Mouse (Mus musculus): ENCODE results near the gene Actbl2. TPM values are rescaled to one million over a fixed set of nuclear protein-coding genes. Genes with fewer than 3 reads are reported as not detected.

Actbl2 gene
- not detected for total RNA-seq (2021)

DNA sequence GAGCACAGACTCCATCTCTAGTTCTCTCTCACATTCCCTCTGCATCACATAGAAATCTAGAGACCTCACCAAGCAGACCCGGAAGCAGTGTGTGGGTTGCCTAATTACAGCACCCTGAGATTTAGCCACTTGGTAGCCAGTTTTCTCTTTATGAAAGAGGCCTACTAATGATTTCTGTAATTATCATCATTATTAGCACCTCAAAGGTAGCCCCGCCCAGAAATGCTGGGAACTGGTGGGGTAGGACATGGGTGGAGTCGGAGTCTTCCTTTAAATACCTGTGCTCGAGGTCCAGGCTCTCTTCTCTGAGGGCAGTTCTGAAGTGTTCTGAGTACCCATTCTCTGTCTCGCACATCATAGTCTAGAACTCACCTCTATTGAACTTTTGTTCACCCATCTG lies at the start of gene Actbl2:
TSS of gene Actbl2 (plus strand) at position 301 of the 400 bp plus-strand sequence.
- no peak for DNase-seq (ENCODE audit: low spot score)
- intact Hi-C loops (cut with DNase I): no loop called here

GRCm38 (mm10) chr13:111210649-111211378 lies 44.0 kb upstream of the Actbl2 start:
- intact Hi-C loops (cut with DNase I): no loop called here
- DNase-seq (ENCODE audit: low spot score): no peak

DNA sequence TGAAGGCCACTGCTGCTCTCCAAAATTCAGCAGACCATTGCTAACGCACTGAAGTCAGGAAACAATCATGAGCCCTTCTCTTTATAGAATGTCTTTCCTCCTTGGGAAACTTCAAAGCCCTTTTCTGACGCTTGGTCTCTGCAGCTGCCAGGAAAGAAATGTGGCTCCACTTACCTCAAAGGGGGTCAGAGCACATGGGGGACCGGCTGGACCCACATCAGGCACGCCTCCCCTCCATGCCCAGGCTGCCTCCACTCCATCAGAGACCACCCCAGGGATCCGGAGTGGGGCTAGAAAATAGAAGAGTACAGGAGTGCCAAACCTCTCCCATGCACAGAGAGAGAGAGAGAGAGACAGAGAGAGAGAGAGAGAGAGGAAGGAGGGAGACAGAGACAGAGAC lies 26.0 kb upstream of the Actbl2 start:
- no peak for DNase-seq (ENCODE audit: low spot score)
- intact Hi-C loops (cut with DNase I): no loop called here

GRCm38 (mm10) chr13:111229541-111229940 lies 25.3 kb upstream of the Actbl2 start:
- intact Hi-C loops (cut with DNase I): no loop called here
- no peak for DNase-seq (ENCODE audit: low spot score)

DNA sequence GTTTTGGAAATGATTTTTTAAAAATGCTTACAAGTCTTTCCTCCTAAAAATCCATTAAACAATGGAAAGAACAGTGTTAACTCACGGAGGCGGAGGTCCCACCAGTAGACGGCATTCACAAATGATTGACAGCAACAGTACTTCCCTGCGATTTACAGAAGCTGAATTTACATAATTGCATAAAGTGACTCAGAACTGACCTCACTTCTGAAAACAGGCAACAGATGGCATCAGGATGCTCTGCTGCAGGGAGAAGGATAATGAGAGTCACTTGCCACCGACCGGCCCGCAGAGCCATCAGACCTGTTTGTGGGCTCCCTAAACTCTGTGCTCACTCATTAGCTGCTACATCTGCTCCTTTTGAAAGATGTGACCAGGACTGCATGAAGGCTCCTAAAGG lies 22.4 kb upstream of the Actbl2 start:
- intact Hi-C loops (cut with DNase I): loop anchor here (10.0 kb wide), 1 partner anchor 478 kb away; no protein-coding TSS in a partner anchor
- DNase-seq (ENCODE audit: low spot score): no peak

GRCm38 (mm10) chr13:111233356-111233755 lies 21.5 kb upstream of the Actbl2 start:
- intact Hi-C loops (cut with DNase I): loop anchor here (10.0 kb wide), 1 partner anchor 479 kb away; no protein-coding TSS in a partner anchor
- no peak for DNase-seq (ENCODE audit: low spot score)

DNA sequence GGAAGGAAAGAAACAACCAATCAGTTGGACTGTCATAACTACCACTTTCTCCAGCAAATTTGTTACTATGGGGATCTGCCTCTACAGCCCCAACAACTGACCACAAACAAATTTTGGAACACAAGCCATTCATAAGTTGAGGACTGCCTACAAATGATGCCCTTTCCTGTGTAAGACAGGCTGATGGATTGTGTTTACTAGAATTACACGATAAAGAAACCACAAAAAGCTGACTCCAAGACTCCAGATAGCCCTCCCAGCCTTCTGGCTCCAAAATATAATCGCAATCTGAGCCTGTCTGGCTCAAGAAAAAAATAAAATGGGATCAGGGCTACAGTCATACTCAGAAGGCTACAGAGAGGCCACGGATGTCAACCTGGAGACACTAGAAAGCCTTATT lies 20.2 kb upstream of the Actbl2 start:
- no peak for DNase-seq (ENCODE audit: low spot score)
- intact Hi-C loops (cut with DNase I): loop anchor here (10.0 kb wide), 1 partner anchor 480 kb away; no protein-coding TSS in a partner anchor

DNA sequence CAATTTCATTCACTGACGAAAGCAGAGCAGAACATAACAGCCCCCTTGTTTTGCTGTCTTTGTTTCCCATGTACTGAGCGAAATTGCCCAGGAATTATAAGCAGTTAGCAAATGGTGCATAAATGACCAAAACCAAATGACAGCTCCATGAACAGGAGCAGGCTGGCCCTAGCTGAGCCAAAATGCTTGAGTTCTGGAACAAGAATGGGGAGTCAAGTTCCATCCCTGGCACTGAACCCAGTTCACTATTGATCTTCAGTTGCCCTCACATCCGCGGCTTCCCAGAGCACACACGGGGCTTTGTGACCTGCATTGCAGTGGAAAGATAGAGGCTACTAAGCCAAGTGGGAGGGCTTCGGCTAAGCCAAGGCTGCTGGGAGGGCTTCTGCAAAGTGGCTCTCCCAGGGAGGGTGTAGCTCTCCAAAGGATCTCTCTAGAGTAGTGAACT lies 19.1 kb upstream of the Actbl2 start:
- no peak for DNase-seq (ENCODE audit: low spot score)
- intact Hi-C loops (cut with DNase I): loop anchor here (5.0 to 10.0 kb wide), 3 partner anchors 177 to 481 kb away; no protein-coding TSS in a partner anchor

DNA sequence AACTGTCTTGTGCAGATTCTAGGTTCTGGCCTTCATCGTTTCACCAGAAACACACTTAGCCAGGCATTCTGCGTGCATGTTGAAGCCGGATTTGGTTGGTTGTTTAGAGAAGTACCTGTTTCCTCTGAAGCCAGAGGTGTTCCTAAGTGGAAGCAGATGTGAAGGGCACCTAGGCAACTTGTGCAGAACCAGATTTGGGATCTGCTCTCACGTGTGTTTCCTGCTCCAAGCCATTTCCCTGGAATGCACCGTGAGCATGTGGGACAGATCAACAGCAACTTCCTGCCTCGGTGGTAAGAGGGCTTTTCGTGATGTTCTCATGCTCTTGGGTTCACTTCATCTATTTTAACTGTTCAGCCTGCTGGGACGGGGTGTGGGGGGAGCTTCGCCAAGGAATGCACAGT lies 18.4 kb upstream of the Actbl2 start:
- intact Hi-C loops (cut with DNase I): loop anchor here (5.0 to 10.0 kb wide), 3 partner anchors 176 to 482 kb away; no protein-coding TSS in a partner anchor

GRCm38 (mm10) chr13:111237296-111237695 lies 17.5 kb upstream of the Actbl2 start:
- no peak for DNase-seq (ENCODE audit: low spot score)
- intact Hi-C loops (cut with DNase I): loop anchor here (5.0 to 10.0 kb wide), 3 partner anchors 175 to 482 kb away; no protein-coding TSS in a partner anchor

More for the DNA sequence above, 18.4 kb upstream of the Actbl2 start:
- no peak for DNase-seq (ENCODE audit: low spot score)

GRCm38 (mm10) chr13:111237865-111238465 lies 16.8 kb upstream of the Actbl2 start:
- intact Hi-C loops (cut with DNase I): loop anchor here (2.0 to 10.0 kb wide), 6 partner anchors 174 to 855 kb away; no protein-coding TSS in a partner anchor
- DNase-seq (ENCODE audit: low spot score): no peak

DNA sequence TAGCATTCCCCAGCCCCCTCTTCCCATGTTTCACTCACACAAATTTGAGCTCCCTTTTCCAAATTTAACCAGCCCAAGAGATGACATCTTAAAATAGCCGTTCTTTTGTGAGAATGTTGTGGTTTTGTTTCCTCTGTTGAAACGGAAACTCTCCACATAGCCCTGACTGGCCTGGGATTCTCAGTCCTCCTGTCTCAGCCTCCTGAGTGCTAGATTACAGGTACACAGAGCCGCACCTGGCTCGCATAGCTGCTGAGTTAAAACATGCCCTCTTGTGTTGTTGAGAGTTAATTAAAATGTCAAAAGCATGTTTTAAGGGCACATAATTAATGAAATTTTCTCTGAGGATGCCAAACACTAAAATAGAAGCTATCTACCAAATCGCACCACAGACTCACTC lies 3.7 kb upstream of the Actbl2 start:
- DNase-seq (ENCODE audit: low spot score): no peak
- intact Hi-C loops (cut with DNase I): no loop called here

GRCm38 (mm10) chr13:111251795-111252194 lies 3.0 kb upstream of the Actbl2 start:
- no peak for DNase-seq (ENCODE audit: low spot score)
- intact Hi-C loops (cut with DNase I): no loop called here

DNA sequence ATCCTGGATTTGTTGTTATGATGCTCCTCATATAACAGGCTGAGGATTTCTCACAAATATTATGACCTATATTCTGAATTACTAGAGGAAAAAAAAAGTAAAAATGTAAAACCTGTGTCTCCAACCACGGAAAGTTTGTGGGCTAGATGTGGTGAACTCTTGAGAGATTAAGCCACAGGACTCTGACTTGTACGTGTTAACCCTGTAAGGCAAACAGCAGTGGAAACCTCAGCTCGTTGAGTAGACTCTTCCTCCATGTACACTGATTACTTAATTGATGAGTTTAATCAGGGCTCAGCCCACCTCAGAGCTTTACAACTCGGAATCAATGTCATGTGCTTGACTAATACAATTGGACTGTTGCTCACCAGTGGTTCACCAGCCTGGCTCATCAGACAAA lies 3.2 kb downstream of the Actbl2 start:
- intact Hi-C loops (cut with DNase I): no loop called here
- DNase-seq (ENCODE audit: low spot score): no peak

DNA sequence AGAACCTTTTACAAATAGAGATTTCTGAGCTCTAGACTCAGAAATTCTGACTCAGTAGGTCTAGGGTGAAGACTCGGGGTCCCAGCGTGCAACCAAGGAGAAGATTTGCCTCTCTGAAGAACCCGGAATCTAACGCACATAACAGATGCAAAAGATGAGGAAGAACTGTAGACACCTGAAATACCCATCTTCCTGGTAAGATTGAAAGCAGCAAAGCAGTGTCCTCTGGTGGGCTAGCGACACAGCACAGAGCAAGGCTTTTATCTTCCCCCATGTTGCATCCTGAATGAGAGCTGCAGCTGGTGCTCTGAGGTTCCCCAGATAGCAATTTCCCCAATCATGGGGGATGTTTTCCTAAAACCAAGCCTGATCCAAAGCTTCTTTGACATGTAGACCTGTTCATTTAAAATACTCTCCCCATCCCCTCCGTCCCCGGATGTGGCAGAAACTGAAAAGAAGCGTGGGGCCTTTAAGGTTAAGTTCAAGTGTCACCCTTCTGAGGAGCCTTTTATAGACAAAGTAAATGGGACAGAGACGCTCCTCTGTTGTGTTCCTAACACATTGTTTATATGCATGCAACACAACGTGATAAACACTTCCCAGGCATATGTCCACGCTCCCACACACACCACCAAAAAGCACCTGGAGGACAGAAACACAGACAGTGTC lies 3.7 kb downstream of the Actbl2 start:
- DNase-seq (ENCODE audit: low spot score): no peak
- intact Hi-C loops (cut with DNase I): no loop called here

GRCm38 (mm10) chr13:111259093-111259491 lies 4.3 kb downstream of the Actbl2 start:
- intact Hi-C loops (cut with DNase I): no loop called here
- DNase-seq (ENCODE audit: low spot score): no peak

- intact Hi-C loops (cut with DNase I): no loop called here
- no peak for DNase-seq (ENCODE audit: low spot score)
These were observed 4.9 kb downstream of the Actbl2 start for GRCm38 (mm10) chr13:111259711-111260110.

- no peak for DNase-seq (ENCODE audit: low spot score)
- intact Hi-C loops (cut with DNase I): no loop called here
These were observed 8.4 kb downstream of the Actbl2 start for GRCm38 (mm10) chr13:111263186-111263585.

GRCm38 (mm10) chr13:111263758-111264157 lies 8.9 kb downstream of the Actbl2 start:
- intact Hi-C loops (cut with DNase I): no loop called here
- DNase-seq (ENCODE audit: low spot score): no peak

- intact Hi-C loops (cut with DNase I): no loop called here
- DNase-seq (ENCODE audit: low spot score): no peak
These were observed 10.6 kb downstream of the Actbl2 start for GRCm38 (mm10) chr13:111265231-111266000.
